31 mouse cellular contexts compared by ENCODE assay signal in the genomic region with DNA sequence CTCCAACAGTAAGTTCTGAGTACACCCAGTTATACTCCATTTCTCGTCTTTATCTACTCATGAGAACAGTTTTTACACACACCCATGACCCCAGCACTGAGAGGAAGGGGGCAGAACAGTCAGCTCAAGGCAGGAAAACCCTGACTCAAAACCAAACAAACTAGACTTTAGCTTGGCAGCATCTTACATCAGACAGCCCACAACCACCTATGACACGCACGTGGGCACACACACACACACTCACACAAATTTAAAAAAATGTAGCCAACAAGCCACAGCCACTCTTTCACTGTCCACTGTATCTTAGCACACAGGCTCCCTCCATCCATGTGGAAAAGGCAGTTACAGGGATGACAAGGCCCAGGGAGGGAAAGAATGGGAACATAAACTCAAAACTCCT. TPM values are rescaled to one million over a fixed set of nuclear protein-coding genes. Genes with fewer than 3 reads are reported as not detected.
"Had no signal": no experiment of that assay in that cellular context is flagged by ENCODE, and none has a peak within 500 bp of the region (broad histone marks: within the 10 kb centered on the region; RNA-seq: fewer than 3 reads in every experiment).

No protein-coding gene starts in this region.

- H3K27me3 ChIP-seq: heart, embryonic 12.5 days; hindbrain, embryonic 12.5 days; kidney, embryonic 15.5 days; limb, embryonic 13.5 days; limb, embryonic 15.5 days; liver, embryonic 13.5 days; liver, embryonic 15.5 days had no signal

- ATAC-seq: hindbrain, embryonic 16.5 days; intestine, embryonic 16.5 days had no signal

- H3K9ac ChIP-seq: heart, embryonic 12.5 days; hindbrain, embryonic 12.5 days; hindbrain, embryonic 14.5 days; kidney, embryonic 15.5 days; limb, embryonic 13.5 days; limb, embryonic 15.5 days; liver, embryonic 13.5 days; liver, embryonic 15.5 days had no signal

- DNase-seq: gastrocnemius, adult 2 months; gastrocnemius, postnatal 10 days; gastrocnemius, postnatal 25 days; heart, adult 18-20 months; heart, postnatal 10 days; heart, postnatal 4 days; kidney, adult 11 months; kidney, adult 2 months; kidney, adult 9 months; kidney, postnatal 14 days; kidney, postnatal 36 days; layer of hippocampus, adult 9-11 months; layer of hippocampus, postnatal 36 days; left cerebral cortex, postnatal 4 days; liver, embryonic 13.5 days had no signal

- H3K4me2 ChIP-seq: heart, embryonic 12.5 days; hindbrain, embryonic 12.5 days; hindbrain, embryonic 14.5 days; kidney, embryonic 15.5 days; limb, embryonic 13.5 days; limb, embryonic 15.5 days; liver, embryonic 13.5 days; liver, embryonic 15.5 days had no signal

- H3K9me3 ChIP-seq: heart, embryonic 10.5 days; heart, embryonic 12.5 days; hindbrain, embryonic 10.5 days; hindbrain, embryonic 12.5 days; kidney, embryonic 15.5 days; limb, embryonic 13.5 days; limb, embryonic 15.5 days; liver, embryonic 13.5 days; liver, embryonic 15.5 days had no signal

- H3K4me3 ChIP-seq: gastrocnemius, adult 2 months; heart, embryonic 10.5 days; heart, embryonic 12.5 days; hindbrain, embryonic 10.5 days; hindbrain, embryonic 12.5 days; kidney, embryonic 15.5 days; limb, embryonic 13.5 days; limb, embryonic 15.5 days; liver, embryonic 13.5 days; liver, embryonic 15.5 days had no signal

- H3K4me1 ChIP-seq: hindbrain, embryonic 10.5 days; hindbrain, embryonic 12.5 days; liver, embryonic 13.5 days had no signal

- H3K27ac ChIP-seq: gastrocnemius, adult 2 months; heart, embryonic 10.5 days; hindbrain, embryonic 10.5 days; hindbrain, embryonic 12.5 days; hindbrain, embryonic 14.5 days; kidney, embryonic 15.5 days; kidney, postnatal 0 days; limb, embryonic 13.5 days; limb, embryonic 15.5 days; liver, embryonic 13.5 days; liver, embryonic 15.5 days had no signal

RNA-seq across cellular contexts. Expression of a gene that starts 15.7 kb away (rescaled TPM):
- polyA plus RNA-seq: heart, embryonic 10.5 days; heart, embryonic 12.5 days; heart, embryonic 14.5 days; heart, embryonic 16.5 days; hindbrain, embryonic 12.5 days; hindbrain, embryonic 14.5 days; hindbrain, embryonic 16.5 days; intestine, embryonic 14.5 days; intestine, embryonic 16.5 days; kidney, embryonic 15.5 days; kidney, postnatal 0 days; limb, embryonic 11.5 days; limb, embryonic 13.5 days; liver, embryonic 13.5 days; liver, embryonic 15.5 days had no signal

RNA-seq across cellular contexts. Expression of a gene that starts 26.6 kb away (rescaled TPM):
- polyA plus RNA-seq: hindbrain, embryonic 12.5 days; intestine, embryonic 14.5 days had no signal
